Mouse (Mus musculus): Measurements from ENCODE around the gene Wiz.

DNA sequence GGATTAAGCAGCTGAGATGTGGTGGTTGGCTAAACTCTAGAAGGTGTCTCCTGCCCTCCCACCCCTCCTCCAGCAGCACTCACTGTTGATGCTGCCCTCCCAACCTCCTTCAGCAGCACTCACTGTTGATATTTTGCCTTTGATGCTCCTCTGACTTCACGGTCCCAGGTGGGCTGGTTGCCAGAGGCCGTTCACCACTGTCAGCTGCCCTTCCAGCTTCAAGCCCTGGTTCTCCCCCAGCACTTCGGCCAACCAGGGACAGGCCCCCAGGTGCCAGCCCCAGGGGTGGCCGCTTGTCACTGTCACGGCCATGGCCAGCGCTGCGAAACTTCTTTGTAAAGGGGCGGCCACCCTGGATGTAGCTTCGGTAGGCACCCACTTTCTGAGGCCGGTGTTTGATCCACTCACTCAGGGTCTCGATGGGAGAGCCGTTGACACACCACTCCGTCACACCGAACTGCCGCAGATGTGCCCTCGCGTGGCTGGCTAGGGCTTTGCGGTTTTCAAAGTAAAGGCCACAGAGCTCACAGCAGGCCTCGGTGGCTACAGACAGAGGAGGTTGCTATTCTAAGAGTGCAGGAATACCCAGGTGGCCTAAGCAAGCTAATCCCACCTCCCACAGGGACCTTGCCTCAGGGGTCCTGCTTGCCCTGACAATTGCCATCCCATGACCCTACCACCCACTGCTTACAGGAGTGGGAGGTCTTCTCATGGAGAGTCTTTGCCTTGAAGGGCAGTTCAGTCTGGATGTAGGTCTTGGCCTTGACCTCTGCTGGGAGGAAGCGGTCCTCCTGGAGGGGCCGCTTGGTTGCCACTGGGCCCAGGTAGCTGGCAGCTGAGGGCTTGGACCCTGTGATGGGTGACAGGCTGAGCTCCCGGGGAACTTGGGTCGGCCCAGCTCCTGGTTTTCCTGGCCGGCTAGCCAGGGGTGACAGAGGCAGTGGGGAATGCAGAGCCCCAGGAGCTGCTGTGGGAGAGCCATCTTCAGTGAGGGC lies 32.2 kb downstream of the Wiz start:
- TF ChIP-seq CTCF (conservative IDR thresholded peaks at IDR 0.05 in 1 of 2, IDR thresholded peaks at IDR 0.05 in 1 of 2; ENCODE audit: low read depth in 2 of 2, low read length in 2 of 2), result no peak
- TF ChIP-seq TCF12 (IDR thresholded peaks at IDR 0.05; ENCODE audit: low read depth, low read length), result no peak
- no peak for TF ChIP-seq MEF2A (IDR thresholded peaks at IDR 0.05; ENCODE audit: borderline replicate concordance, low read depth, low read length)
- no peak for TF ChIP-seq USF2 (conservative IDR thresholded peaks at IDR 0.05; ENCODE audit: low read depth, low read length)
- no peak for TF ChIP-seq USF1 (IDR thresholded peaks at IDR 0.05; ENCODE audit: low read depth, low read length)
- no peak for TF ChIP-seq ETS1 (conservative IDR thresholded peaks at IDR 0.05; ENCODE audit: low read depth, low read length)
- no peak for TF ChIP-seq CHD2 (IDR thresholded peaks at IDR 0.05; ENCODE audit: low read length)
- TF ChIP-seq GABPA (IDR thresholded peaks at IDR 0.05; ENCODE audit: insufficient replicate concordance, low read depth, low read length), result no peak
- no peak for TF ChIP-seq EP300 (IDR thresholded peaks at IDR 0.05; ENCODE audit: low read length)
- TF ChIP-seq KAT2A (IDR thresholded peaks at IDR 0.05; ENCODE audit: insufficient replicate concordance, low read length), result no peak
- no peak for TF ChIP-seq JUN (IDR thresholded peaks at IDR 0.05; ENCODE audit: insufficient read depth, low read depth, low read length)

Data from CH12.LX (cell line).